ENCODE assay signal across 25 mouse cellular contexts in the genomic region with DNA sequence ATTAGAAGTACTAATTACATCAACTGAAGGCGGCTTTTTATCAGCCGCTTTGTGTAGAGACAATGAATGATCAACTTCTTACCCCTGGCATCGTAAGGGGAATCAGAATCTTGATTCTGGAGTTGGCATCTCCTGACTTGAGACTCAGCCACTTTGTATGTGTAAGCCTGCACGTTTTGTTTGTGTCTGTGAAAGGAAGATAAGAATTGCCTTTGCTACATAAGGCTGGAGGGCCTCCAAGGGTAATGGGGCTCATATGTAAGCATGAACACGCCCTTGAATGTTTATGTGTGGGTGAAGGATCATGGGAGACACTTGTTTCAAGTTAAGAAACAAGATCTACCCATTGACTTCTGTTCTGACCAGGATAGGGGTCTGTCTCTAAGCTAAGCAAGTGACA.
DNase-seq lines count a peak whose midpoint lies in the region; ATAC-seq and TF ChIP-seq lines count a peak whose summit lies in the region.
"Had no signal": no experiment of that assay in that cellular context is flagged by ENCODE, and none has a peak within 500 bp of the region (broad histone marks: within the 10 kb centered on the region; RNA-seq: fewer than 3 reads in every experiment).

No protein-coding gene starts in this region.

- H3K27ac ChIP-seq in lung, embryonic 14.5 days (ENCODE audit: low read depth) = no peak overlapping the region
- no peak overlapping the region for H3K27ac ChIP-seq in midbrain, embryonic 16.5 days (ENCODE audit: low read length)
- H3K27ac ChIP-seq in left cerebral cortex, adult 2 months = no peak overlapping the region
- H3K27ac ChIP-seq: embryonic facial prominence, embryonic 12.5 days; embryonic facial prominence, embryonic 15.5 days; forebrain, embryonic 12.5 days; forebrain, embryonic 15.5 days; hindbrain, embryonic 13.5 days; hindbrain, postnatal 0 days had no signal

- no peak overlapping the region for H3K4me2 ChIP-seq in lung, embryonic 14.5 days
- no peak overlapping the region for H3K4me2 ChIP-seq in midbrain, embryonic 16.5 days (ENCODE audit: low read length)
- H3K4me2 ChIP-seq: embryonic facial prominence, embryonic 12.5 days; embryonic facial prominence, embryonic 15.5 days; forebrain, embryonic 12.5 days; forebrain, embryonic 15.5 days; heart, embryonic 11.5 days; hindbrain, embryonic 13.5 days had no signal

- no peak overlapping the region for H3K9ac ChIP-seq in lung, embryonic 14.5 days
- H3K9ac ChIP-seq in midbrain, embryonic 16.5 days (ENCODE audit: low read depth, low read length) = no peak overlapping the region
- H3K9ac ChIP-seq: embryonic facial prominence, embryonic 12.5 days; embryonic facial prominence, embryonic 15.5 days; forebrain, embryonic 12.5 days; forebrain, embryonic 15.5 days; hindbrain, embryonic 13.5 days had no signal

- no peaks in the 10 kb centered on the region for H3K9me3 ChIP-seq in lung, embryonic 14.5 days (ENCODE audit: low read depth, low read length)
- H3K9me3 ChIP-seq in midbrain, embryonic 16.5 days (replicated peaks; ENCODE audit: control insufficient read depth, low read length, poor library complexity, severe bottlenecking) = no peaks in the 10 kb centered on the region
- H3K9me3 ChIP-seq: embryonic facial prominence, embryonic 12.5 days; embryonic facial prominence, embryonic 15.5 days; forebrain, embryonic 12.5 days; forebrain, embryonic 15.5 days; hindbrain, embryonic 13.5 days had no signal

- DNase-seq in lung, adult 18-20 months = peak; percentile 22 to 60
- no peak for DNase-seq in lung, adult 2 months
- DNase-seq in lung, embryonic 14.5 days = peak; percentile 32
- DNase-seq in lung, postnatal 14 days = peak; percentile 52
- DNase-seq in lung, postnatal 4 days = peak; percentile 28 to 34
- DNase-seq in left cerebral cortex, adult 2 months (ENCODE audit: extremely low spot score in 1 of 2, low spot score in 2 of 2) = no peak
- DNase-seq in right cerebral cortex, adult 18-20 months = no peak
- DNase-seq: adrenal gland, postnatal 10 days; adrenal gland, postnatal 36 days; B cell, adult 2 months; cerebellum, adult 18-20 months; cerebellum, adult 9-10 months; cerebellum, postnatal 14 days; gastrocnemius, postnatal 14 days; heart, adult 11 months had no signal

- ATAC-seq in lung, embryonic 14.5 days (ENCODE audit: insufficient read depth) = no peak
- ATAC-seq in midbrain, embryonic 16.5 days = no peak
- ATAC-seq: forebrain, embryonic 15.5 days; hindbrain, postnatal 0 days; Patski had no signal

- 32% methylated on average over 5 of the region's 5 CpGs for WGBS in lung, adult 2 months
- WGBS in lung, embryonic 14.5 days = 40% methylated on average over 5 of the region's 5 CpGs
- WGBS in midbrain, embryonic 16.5 days = 76% methylated on average over 5 of the region's 5 CpGs

- no peaks in the 10 kb centered on the region for H3K36me3 ChIP-seq in lung, embryonic 14.5 days (ENCODE audit: insufficient read depth)
- no peaks in the 10 kb centered on the region for H3K36me3 ChIP-seq in midbrain, embryonic 16.5 days (ENCODE audit: control insufficient read depth, insufficient read depth, low read length)
- H3K36me3 ChIP-seq: embryonic facial prominence, embryonic 12.5 days; embryonic facial prominence, embryonic 15.5 days; forebrain, embryonic 12.5 days; forebrain, embryonic 15.5 days; G1E; hindbrain, embryonic 13.5 days had no signal

- intact Hi-C loops in left cerebral cortex, adult 2 months (cut with DNase I) = loop anchor here (10.0 kb wide), 1 partner anchor 1128 kb away; no protein-coding TSS in a partner anchor

- H3K27me3 ChIP-seq in lung, embryonic 14.5 days (ENCODE audit: insufficient read depth, low read length) = no peaks in the 10 kb centered on the region
- H3K27me3 ChIP-seq in midbrain, embryonic 16.5 days (ENCODE audit: control insufficient read depth, insufficient read depth, low read depth, low read length) = no peaks in the 10 kb centered on the region
- H3K27me3 ChIP-seq: embryonic facial prominence, embryonic 15.5 days; forebrain, embryonic 12.5 days; forebrain, embryonic 15.5 days; hindbrain, embryonic 13.5 days; Patski had no signal

- no peak for TF ChIP-seq CTCF in lung, adult 2 months (IDR thresholded peaks at IDR 0.05; ENCODE audit: insufficient read depth, low read length)
- no peak for TF ChIP-seq CTCF in lung, embryonic 14.5 days (IDR thresholded peaks at IDR 0.05; ENCODE audit: low read depth)
- TF ChIP-seq CTCF in left cerebral cortex, adult 2 months (IDR thresholded peaks at IDR 0.05) = no peak

- H3K4me3 ChIP-seq in lung, adult 2 months (replicated peaks; ENCODE audit: extremely low read depth, low read depth, low read length) = no peak overlapping the region
- H3K4me3 ChIP-seq in lung, embryonic 14.5 days (ENCODE audit: low read depth, low read length) = no peak overlapping the region
- no peak overlapping the region for H3K4me3 ChIP-seq in midbrain, embryonic 16.5 days (ENCODE audit: low read depth, low read length)
- no peak overlapping the region for H3K4me3 ChIP-seq in left cerebral cortex, adult 2 months
- H3K4me3 ChIP-seq: embryonic facial prominence, embryonic 12.5 days; embryonic facial prominence, embryonic 15.5 days; forebrain, embryonic 12.5 days; forebrain, embryonic 15.5 days; hindbrain, embryonic 13.5 days had no signal

- TF ChIP-seq POLR2A in lung, adult 2 months (IDR thresholded peaks at IDR 0.05; ENCODE audit: borderline replicate concordance, extremely low read depth, low read depth, low read length) = no peak

- H3K4me1 ChIP-seq in lung, adult 2 months (ENCODE audit: control insufficient read depth, insufficient read depth, low read length) = peaks cover 9% of the 10 kb centered on the region
- H3K4me1 ChIP-seq in lung, embryonic 14.5 days (ENCODE audit: insufficient read depth) = no peaks in the 10 kb centered on the region
- 0 out of 2 replicates have a peak, but pooled peaks cover 3% of the 10 kb centered on the region for H3K4me1 ChIP-seq in midbrain, embryonic 16.5 days (ENCODE audit: control insufficient read depth, insufficient read depth, low read length)
- H3K4me1 ChIP-seq: embryonic facial prominence, embryonic 15.5 days; forebrain, embryonic 12.5 days; hindbrain, embryonic 13.5 days had no signal

Comparison
In these comparisons a context has a peak if more than half of its experiments do, and no peak if none do; other contexts are left out.
1. DNase-seq: peak in lung, adult 18-20 months (2 of 2), lung, embryonic 14.5 days (single experiment), lung, postnatal 14 days (single experiment) and lung, postnatal 4 days (2 of 2); none in lung, adult 2 months (single experiment), left cerebral cortex, adult 2 months (0 of 2) and right cerebral cortex, adult 18-20 months (single experiment).